Mouse (Mus musculus) hindbrain, embryonic 12.5 days (tissue): ENCODE measurements around the gene Ptpre. TPM values are rescaled to one million over a fixed set of nuclear protein-coding genes. Genes with fewer than 3 reads are reported as not detected.

Experiments
- ATAC-seq: fragments of 200-750 bp; cut with Nextera tagmentation; 2 replicates; pipeline ENCODE4 v1.8.0; 2017; ENCODE audit warnings: moderate TSS enrichment; ENCODE audit not compliant: low FRiP score
- H3K27ac ChIP-seq: fragments of 300-500 bp; sonication (generic); 2 replicates; pipeline ENCODE4 v1.5.1; 2016; ENCODE audit warnings: mild to moderate bottlenecking
- H3K27me3 ChIP-seq: fragments of 300-500 bp; sonication (generic); 2 replicates; pipeline ENCODE4 v1.6.1; 2016; ENCODE audit warnings: mild to moderate bottlenecking
- H3K36me3 ChIP-seq: fragments of 300-500 bp; sonication (generic); 2 replicates; pipeline ENCODE4 v1.6.1; 2016; ENCODE audit warnings: mild to moderate bottlenecking
- H3K4me1 ChIP-seq: fragments of 300-500 bp; sonication (generic); 2 replicates; pipeline ENCODE4 v1.6.1; 2016
- H3K4me2 ChIP-seq: fragments of 300-500 bp; sonication (generic); replicated peaks from 2 replicates; pipeline ENCODE4 v1.6.1; 2016; ENCODE audit warnings: mild to moderate bottlenecking
- H3K4me3 ChIP-seq: fragments of 300-500 bp; sonication (generic); 2 replicates; pipeline ENCODE4 v1.5.1; 2016; ENCODE audit warnings: mild to moderate bottlenecking
- H3K9ac ChIP-seq: fragments of 300-500 bp; sonication (generic); 2 replicates; pipeline ENCODE4 v1.6.1; 2016; ENCODE audit warnings: mild to moderate bottlenecking, moderate library complexity
- H3K9me3 ChIP-seq: fragments of 300-500 bp; sonication (generic); replicated peaks from 2 replicates; pipeline ENCODE4 v1.6.1; 2016; ENCODE audit warnings: mild to moderate bottlenecking
- WGBS: fragments of 180-500 bp; shearing (Covaris S2); methylation state at CpG from one replicate; pipeline ENCODE4 v1.1.7; 2016; 5-methylcytosine and 5-hydroxymethylcytosine counted together
- polyA plus RNA-seq: library from polyadenylated mRNA; unstranded; fragments of >200 nt; fragmentation: Nextera tagmentation; extraction: Ambion mirVana; gene quantifications from 2 replicates; pipeline ENCODE4 v1.2.1, GENCODE M21; 2016

Ptpre gene
- polyA plus RNA-seq, 1 experiment from 2014 or later = 2.5 TPM

DNA sequence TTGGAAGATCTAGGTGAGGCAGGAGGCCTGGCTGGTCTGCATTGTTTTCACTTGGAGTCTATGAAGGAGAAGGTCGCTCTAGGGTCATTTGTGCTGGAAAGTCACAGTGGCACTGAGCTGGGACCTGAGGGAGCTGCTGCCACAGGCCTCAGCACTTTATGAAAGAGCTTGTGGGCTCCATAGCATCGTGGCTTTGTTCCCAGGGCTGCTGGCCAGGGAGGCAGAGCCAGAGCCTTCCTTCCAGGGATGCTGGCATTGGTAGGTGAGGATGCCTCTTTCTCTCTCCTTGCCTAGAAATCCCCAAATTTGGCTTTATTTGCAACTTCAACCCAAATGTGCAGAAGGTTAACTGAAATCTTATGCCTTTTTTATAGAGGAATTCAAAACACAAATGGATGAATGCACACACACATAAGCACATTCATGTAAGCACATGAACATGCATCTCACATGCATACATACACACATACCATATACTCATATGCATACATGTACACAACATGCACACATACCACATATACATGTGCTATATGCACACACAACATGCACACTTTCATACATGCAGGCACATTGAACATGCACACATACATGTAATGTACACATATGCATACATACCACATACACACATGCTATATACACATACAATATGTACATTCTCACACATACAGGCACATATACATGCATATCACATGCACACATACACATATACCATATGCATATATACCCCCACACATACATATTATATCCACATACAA, 50.7 kb downstream of the Ptpre start:
- no peak for ATAC-seq
- Histone ChIP-seq H3K4me1 (peaks cover 12% of the 10 kb centered on the region), H3K4me3 (no peak overlapping the region), H3K36me3 (no peaks in the 10 kb centered on the region), H3K9ac (no peak overlapping the region), H3K4me2 (no peak overlapping the region), H3K27me3 (no peaks in the 10 kb centered on the region), H3K9me3 (no peaks in the 10 kb centered on the region), H3K27ac (no peak overlapping the region)
- WGBS = 56% methylated on average over 2 of the region's 2 CpGs

DNA sequence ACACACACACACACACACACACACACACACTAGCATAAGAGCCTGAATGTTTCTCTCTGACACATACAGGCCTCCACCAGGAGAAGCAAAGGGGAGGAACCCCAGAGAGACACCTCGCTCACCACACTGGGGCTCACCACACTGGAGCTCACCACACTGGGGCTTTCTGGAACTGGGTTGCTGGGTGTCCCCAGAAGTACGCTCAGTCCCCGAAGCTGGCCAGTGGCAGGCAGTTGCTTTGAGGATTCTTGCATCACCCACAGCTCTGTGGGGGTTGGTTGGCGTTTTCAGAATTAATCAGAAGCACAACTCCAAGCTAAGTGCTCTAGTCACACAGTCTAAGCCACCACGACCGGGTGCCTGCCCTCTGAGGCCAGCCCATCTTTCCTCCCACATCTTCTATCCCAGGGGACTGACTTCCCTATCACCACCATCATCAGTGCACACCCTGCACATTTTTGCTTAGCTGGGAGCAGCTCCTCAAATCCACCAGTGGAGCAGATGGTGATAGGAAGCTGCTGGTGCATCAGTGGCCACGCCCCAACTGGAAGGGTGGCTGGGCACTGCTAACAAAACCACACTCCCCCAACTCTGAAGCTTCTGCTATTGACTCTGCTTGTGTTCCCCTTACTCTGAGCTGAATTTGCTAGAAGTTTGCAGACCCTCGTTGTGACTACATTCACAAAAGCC, 51.5 kb downstream of the Ptpre start:
- H3K4me1 ChIP-seq = peaks cover 12% of the 10 kb centered on the region
- no peak for ATAC-seq
- H3K9me3 ChIP-seq = no peaks in the 10 kb centered on the region
- H3K36me3 ChIP-seq = no peaks in the 10 kb centered on the region
- H3K4me2 ChIP-seq = no peak overlapping the region
- no peak overlapping the region for H3K9ac ChIP-seq
- WGBS = 76% methylated on average over 8 of the region's 8 CpGs
- no peak overlapping the region for H3K4me3 ChIP-seq
- no peak overlapping the region for H3K27ac ChIP-seq
- no peaks in the 10 kb centered on the region for H3K27me3 ChIP-seq

DNA sequence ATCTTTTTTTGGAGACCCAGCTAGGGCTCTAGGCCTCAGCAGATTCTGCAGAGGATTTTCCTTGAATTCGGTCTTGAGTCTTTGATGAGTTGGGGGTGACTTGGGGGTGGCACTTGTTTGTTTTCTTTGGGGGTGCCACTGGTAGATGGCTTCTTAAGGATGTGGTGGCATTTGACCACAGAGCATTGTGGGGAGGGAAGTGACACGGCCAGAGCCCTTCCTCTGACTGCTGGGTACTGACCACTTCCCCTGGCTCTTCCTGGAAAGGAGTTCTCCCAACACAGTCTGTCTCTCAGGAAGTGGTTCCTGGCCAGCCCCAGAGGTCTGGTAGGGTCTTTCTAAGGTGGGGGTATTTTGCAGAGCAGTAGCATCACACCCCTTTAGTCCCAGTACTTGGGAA, 54.2 kb downstream of the Ptpre start:
- no peaks in the 10 kb centered on the region for H3K9me3 ChIP-seq
- H3K36me3 ChIP-seq = no peaks in the 10 kb centered on the region
- H3K27ac ChIP-seq = no peak overlapping the region
- H3K9ac ChIP-seq = no peak overlapping the region
- WGBS = 82% methylated on average over 2 of the region's 2 CpGs
- no peaks in the 10 kb centered on the region for H3K27me3 ChIP-seq
- no peak overlapping the region for H3K4me3 ChIP-seq
- ATAC-seq = no peak
- H3K4me1 ChIP-seq = peaks cover 17% of the 10 kb centered on the region
- no peak overlapping the region for H3K4me2 ChIP-seq

DNA sequence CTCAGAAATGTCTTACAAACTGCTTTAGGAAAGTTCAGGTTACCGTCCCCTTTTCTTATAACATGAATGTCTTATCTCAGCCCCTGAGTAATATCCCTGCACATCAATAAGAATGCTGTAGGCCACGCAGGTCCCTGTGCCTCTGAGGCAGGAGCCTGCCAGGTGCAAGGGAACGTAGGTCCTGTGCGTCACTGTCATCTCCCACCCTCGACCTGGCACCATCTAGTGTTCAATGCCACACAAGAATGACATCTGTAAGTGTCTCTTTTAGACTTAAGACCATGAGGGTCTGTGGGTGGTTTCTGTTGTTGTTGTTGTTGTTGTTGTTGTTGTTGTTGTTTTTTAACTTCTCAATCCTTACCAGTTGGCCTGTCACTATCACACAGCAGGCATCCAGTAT, 56.0 kb downstream of the Ptpre start:
- 77% methylated on average over 5 of the region's 5 CpGs for WGBS
- Histone ChIP-seq H3K36me3 (no peaks in the 10 kb centered on the region), H3K4me1 (peaks cover 17% of the 10 kb centered on the region), H3K27me3 (no peaks in the 10 kb centered on the region), H3K27ac (no peak overlapping the region), H3K4me3 (no peak overlapping the region), H3K9me3 (no peaks in the 10 kb centered on the region), H3K4me2 (no peak overlapping the region), H3K9ac (no peak overlapping the region)
- no peak for ATAC-seq

DNA sequence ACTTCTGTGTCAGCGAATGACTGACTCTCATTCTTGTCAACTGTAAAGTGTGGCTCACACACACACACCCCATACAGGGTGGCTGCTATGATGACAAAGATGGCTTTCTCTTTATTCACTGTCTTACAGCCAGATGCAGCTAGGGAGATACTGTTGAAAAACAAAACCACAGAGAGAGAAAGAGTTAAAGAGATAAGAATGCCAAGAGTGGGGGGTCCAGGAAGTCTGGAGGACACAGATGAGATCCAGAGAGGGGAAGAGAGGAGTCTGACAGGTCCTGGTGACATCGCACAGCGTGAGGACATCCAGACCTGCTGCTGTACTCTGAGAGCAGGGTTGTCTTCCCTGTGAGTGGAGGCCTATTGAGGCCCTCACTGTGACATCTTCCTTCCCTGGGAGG, 56.5 kb downstream of the Ptpre start:
- H3K4me1 ChIP-seq = peaks cover 18% of the 10 kb centered on the region
- H3K27me3 ChIP-seq = no peaks in the 10 kb centered on the region
- no peak overlapping the region for H3K27ac ChIP-seq
- WGBS = 72% methylated on average over 3 of the region's 3 CpGs
- no peaks in the 10 kb centered on the region for H3K36me3 ChIP-seq
- H3K9ac ChIP-seq = no peak overlapping the region
- no peak overlapping the region for H3K4me2 ChIP-seq
- H3K4me3 ChIP-seq = no peak overlapping the region
- no peaks in the 10 kb centered on the region for H3K9me3 ChIP-seq
- ATAC-seq = no peak

DNA sequence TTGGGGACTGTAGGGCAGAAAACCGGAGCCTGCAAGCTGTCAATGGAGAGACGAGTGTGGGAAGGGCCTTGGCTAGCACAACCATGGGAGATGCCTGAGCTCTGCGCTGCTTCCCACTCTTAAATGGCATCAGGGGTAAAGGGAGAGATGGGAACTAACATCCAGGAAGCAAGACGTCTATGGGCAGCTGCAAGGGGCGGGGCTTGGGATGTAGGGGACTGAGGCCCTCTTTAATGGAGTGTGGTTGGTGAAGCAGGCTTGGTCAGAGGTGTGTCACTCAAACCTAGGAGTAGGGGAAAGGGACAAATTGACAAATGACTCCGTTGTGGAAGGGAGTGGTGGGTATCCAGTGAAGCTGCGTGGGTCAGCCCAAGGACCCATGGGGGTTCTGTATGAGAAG, 57.4 kb downstream of the Ptpre start:
- H3K27me3 ChIP-seq = no peaks in the 10 kb centered on the region
- WGBS = 67% methylated on average over 7 of the region's 7 CpGs
- no peaks in the 10 kb centered on the region for H3K36me3 ChIP-seq
- H3K9ac ChIP-seq = no peak overlapping the region
- H3K9me3 ChIP-seq = no peaks in the 10 kb centered on the region
- no peak for ATAC-seq
- H3K4me3 ChIP-seq = no peak overlapping the region
- H3K4me2 ChIP-seq = no peak overlapping the region
- H3K4me1 ChIP-seq = peaks cover 18% of the 10 kb centered on the region
- no peak overlapping the region for H3K27ac ChIP-seq

DNA sequence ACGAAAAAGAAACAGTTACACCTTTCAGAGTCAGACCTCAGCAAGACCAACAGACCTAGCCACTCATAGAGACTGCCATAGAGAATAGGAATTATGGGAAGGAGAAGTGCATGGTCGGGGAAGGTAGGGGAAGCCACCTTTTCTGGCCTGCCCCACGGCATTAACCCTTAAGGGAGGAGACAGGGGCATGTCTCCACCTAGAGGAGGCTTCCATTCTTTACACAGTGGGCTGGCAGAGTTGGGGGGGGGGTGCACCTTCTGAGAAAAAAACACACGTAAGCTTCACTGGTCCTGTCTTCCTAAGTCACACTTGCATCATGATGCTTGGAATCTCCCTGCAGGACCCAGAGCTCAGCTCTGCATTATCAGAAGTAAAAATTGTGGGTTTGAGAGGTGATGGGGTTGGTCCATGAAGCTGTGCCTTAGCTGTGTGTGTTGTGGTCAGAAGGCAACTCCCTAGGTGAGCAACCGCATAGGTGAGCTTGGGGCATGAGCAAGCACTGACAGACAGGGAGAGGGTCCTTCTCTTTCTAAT, 58.4 kb downstream of the Ptpre start:
- Histone ChIP-seq H3K4me2 (no peak overlapping the region), H3K4me1 (peaks cover 18% of the 10 kb centered on the region), H3K9ac (no peak overlapping the region), H3K27ac (0 out of 2 replicates have a peak overlapping the region, but pooled peaks have one; percentile 23), H3K9me3 (no peaks in the 10 kb centered on the region), H3K27me3 (no peaks in the 10 kb centered on the region), H3K4me3 (no peak overlapping the region), H3K36me3 (no peaks in the 10 kb centered on the region)
- ATAC-seq = no peak
- 55% methylated on average over 5 of the region's 5 CpGs for WGBS

DNA sequence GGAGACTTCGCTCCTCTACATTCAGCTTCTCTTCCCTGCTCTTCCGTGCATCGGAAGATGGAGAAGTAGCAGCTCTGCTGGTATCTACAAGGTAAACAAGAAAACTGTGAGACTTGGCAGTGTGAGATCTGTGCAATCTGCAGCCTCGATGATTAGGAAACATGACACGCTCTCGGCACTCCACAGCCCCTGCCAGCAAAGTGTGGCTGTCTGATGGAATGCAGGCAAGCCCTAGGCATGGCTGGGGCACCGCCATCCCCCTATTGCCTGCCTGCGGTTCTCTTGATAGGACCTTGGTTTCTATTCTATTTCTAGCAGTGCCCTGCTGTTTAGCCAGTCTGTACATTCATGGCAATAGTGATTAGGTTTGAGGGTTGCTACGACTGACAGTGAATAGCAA, 59.7 kb downstream of the Ptpre start:
- Histone ChIP-seq H3K4me2 (no peak overlapping the region), H3K9ac (peak overlapping the region; percentile 43; the same call in 1 of the 2 replicates), H3K27me3 (no peaks in the 10 kb centered on the region), H3K27ac (peak overlapping the region; percentile 57), H3K4me3 (no peak overlapping the region), H3K36me3 (no peaks in the 10 kb centered on the region), H3K4me1 (peaks cover 18% of the 10 kb centered on the region), H3K9me3 (no peaks in the 10 kb centered on the region)
- WGBS = 54% methylated on average over 9 of the region's 9 CpGs
- ATAC-seq = no peak

DNA sequence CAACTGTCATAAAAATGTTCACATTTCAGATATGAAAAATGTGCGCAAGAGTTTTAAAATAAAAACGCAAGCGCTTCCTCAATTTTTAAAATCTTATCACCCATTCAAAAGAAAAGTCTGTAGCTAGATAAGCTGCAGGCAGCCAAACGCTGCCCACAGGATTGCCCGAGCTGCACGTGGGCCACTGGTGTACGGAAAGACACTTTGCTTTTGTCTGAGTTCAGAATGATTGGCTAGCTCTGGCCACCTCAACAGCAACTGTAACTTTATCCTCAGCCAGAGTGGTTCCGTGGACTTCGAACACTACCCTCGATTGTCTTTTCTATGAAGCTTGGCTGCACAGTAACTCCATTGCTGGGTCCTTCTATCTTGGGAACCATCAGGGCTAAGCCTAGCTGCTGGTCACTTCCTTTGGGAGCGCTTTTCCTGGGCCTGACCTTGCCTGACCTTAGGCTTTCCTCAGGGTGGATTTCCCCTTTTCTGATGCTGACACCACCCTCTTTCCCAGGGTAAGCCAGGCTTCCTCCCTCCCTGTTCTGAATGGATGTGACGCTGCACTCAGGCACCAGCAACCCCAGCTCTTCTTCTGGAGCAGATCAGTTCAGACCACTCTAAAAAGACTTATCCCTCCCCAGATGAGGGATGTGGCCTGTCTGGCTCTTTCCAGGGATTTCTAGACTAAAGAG, 60.5 kb downstream of the Ptpre start:
- Histone ChIP-seq H3K27me3 (no peaks in the 10 kb centered on the region), H3K9ac (no peak overlapping the region), H3K4me3 (no peak overlapping the region), H3K36me3 (no peaks in the 10 kb centered on the region), H3K4me2 (no peak overlapping the region), H3K9me3 (no peaks in the 10 kb centered on the region), H3K4me1 (peaks cover 18% of the 10 kb centered on the region), H3K27ac (no peak overlapping the region)
- ATAC-seq = no peak
- WGBS = 61% methylated on average over 12 of the region's 12 CpGs

DNA sequence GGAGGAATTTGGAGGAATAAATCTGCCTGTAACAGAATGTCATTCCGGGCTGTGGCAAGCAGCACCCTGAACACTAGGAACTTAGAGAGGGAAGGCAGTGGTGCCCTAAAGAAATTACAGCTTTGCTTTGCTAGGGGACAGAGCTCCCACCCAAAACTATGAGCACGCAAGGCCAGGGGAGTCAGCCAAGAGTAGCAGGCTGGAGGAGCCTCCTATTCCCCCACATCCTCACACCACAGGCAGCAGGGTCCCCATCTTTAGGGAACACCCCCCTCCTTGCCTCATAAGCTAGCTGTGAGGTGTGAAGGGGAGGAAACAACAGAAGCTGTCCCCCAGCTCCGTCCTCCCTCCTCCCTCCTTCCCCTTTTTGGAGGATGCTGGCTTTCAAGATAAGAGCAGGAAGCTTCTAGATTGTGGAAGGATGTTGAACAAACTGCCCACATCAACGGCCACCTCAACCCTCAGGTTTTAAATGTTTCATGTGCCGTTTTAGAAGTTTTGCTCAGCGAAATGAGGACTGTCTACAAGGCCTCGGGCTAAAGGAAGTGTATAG, 61.1 kb downstream of the Ptpre start:
- WGBS = 77% methylated on average over 7 of the region's 7 CpGs
- no peak overlapping the region for H3K4me2 ChIP-seq
- ATAC-seq = no peak
- no peak overlapping the region for H3K27ac ChIP-seq
- no peak overlapping the region for H3K9ac ChIP-seq
- H3K4me1 ChIP-seq = peaks cover 18% of the 10 kb centered on the region
- H3K9me3 ChIP-seq = no peaks in the 10 kb centered on the region
- H3K27me3 ChIP-seq = no peaks in the 10 kb centered on the region
- H3K36me3 ChIP-seq = no peaks in the 10 kb centered on the region
- H3K4me3 ChIP-seq = no peak overlapping the region

DNA sequence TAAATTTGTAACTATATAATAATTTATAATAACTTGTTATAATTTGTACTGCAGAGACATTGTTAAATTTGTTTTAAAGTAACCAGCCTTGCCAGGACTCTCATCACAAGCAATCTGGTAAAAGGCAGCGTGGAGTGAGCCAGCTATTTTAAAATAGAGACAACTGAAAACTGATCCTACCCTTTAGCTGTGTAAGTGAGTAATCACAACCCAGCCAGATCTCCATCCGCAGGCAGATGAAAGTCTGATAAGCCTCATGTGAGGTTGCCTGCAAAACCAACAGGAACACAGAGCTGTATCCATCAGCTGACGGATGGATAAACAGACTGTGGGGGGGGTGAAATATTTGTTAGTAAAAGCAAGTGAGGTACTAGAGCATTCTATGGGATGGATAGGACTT, 62.8 kb downstream of the Ptpre start:
- WGBS = 84% methylated on average over 3 of the region's 3 CpGs
- Histone ChIP-seq H3K27ac (no peak overlapping the region), H3K4me2 (no peak overlapping the region), H3K9me3 (no peaks in the 10 kb centered on the region), H3K36me3 (no peaks in the 10 kb centered on the region), H3K9ac (no peak overlapping the region), H3K27me3 (no peaks in the 10 kb centered on the region), H3K4me3 (no peak overlapping the region), H3K4me1 (peaks cover 15% of the 10 kb centered on the region)
- ATAC-seq = no peak

DNA sequence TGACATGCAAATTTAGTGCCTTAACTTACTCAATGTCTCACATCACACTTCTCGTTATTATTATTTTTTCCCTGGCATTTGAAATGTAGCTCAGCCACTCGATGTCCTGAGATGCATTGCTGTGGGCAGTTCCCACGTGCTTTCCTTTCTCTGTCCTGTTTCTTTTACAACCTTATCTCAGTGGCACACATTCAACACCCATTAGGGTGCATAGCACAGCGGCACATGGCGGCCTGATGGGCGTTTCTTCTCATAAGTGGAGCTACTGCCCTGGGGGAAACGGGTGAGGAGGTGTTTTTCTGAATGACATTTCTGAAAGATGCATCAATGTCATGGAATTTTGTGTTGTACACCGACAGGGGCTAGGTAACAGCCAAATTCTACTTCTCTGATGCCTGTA, 64.3 kb downstream of the Ptpre start:
- 86% methylated on average over 8 of the region's 8 CpGs for WGBS
- Histone ChIP-seq H3K27ac (no peak overlapping the region), H3K9ac (no peak overlapping the region), H3K9me3 (no peaks in the 10 kb centered on the region), H3K4me1 (peaks cover 9% of the 10 kb centered on the region), H3K4me2 (no peak overlapping the region), H3K36me3 (no peaks in the 10 kb centered on the region), H3K4me3 (no peak overlapping the region), H3K27me3 (no peaks in the 10 kb centered on the region)
- no peak for ATAC-seq
